Mouse (Mus musculus) colon, adult 2 months (tissue): ENCODE measurements around the gene BC017158. TPM values are rescaled to one million over a fixed set of nuclear protein-coding genes. Genes with fewer than 3 reads are reported as not detected.

Experiments
- polyA plus RNA-seq: library from polyadenylated mRNA; depleted of rRNA; stranded (reverse); fragments of >200 nt; gene quantifications from 2 replicates; pipeline ENCODE4 v1.2.3, GENCODE M21; 2012; rRNA removed

The BC017158 gene
- polyA plus RNA-seq: 64.8 and 70.8 TPM in 2 replicates

DNA sequence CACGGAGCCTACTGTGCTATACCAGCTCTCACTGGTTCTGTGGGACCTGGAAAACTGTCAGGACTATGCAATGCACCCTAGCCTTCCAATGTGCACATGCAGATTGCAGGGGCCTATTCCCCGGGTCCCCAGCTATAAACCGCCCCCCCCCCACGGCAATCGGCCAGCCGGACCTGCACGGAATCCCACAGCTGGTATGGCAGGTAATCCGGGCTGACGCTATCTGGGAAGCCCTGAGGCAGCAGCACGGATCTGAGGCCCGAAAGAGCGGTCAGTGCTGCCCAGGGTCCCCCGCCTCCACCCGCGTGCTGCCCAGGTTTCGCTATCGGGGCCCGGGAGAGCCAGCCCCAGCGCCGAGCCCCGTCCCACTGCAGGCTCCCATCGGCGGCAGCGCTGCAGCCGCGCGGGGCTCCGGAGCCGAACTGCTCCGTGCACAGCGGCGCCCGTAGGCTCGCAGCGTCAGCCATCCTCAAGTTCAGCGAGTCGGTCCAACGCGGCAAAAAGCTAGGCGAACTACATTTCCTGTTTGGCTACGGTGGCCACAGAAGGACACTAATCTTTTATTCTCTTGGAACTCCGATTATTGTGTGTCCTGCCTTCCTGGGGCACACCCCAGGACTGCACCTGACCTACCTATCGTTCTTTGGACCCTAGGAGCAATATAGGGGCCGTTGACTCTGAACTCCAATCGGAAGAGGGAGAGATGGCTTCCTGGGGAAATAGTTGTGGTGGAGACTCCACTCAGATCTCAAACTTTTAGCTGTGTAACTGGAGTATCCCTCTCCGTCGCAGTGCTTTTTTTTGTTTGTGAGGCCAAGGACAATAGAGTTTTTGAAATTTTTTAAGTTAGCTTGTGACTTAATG is at the start of gene BC017158:
BC017158 (minus strand) TSS at position 554 of the 864 bp plus-strand sequence.

DNA sequence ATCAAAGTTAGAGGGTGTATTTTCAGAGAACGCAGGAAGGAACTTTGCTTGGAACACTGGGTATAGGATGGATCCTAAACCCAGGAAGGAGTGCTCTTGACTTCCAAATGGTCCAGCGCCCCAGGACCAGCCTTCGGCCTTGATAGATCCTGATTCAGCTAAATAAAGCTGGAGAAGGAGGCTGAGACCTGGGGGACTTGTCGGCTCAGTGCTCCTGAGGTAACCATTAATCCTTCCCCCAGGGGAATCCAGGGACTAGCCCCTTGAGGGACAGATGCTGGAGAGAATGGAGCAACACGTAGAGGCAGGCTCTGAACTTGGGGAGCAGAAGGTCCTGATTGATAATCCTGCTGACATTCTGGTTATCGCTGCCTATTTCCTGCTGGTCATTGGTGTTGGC is 32.6 kb downstream of the BC017158 start, which contains the start of gene Slc5a2:
Slc5a2 (plus strand) TSS at position 247 of the 400 bp plus-strand sequence.

DNA sequence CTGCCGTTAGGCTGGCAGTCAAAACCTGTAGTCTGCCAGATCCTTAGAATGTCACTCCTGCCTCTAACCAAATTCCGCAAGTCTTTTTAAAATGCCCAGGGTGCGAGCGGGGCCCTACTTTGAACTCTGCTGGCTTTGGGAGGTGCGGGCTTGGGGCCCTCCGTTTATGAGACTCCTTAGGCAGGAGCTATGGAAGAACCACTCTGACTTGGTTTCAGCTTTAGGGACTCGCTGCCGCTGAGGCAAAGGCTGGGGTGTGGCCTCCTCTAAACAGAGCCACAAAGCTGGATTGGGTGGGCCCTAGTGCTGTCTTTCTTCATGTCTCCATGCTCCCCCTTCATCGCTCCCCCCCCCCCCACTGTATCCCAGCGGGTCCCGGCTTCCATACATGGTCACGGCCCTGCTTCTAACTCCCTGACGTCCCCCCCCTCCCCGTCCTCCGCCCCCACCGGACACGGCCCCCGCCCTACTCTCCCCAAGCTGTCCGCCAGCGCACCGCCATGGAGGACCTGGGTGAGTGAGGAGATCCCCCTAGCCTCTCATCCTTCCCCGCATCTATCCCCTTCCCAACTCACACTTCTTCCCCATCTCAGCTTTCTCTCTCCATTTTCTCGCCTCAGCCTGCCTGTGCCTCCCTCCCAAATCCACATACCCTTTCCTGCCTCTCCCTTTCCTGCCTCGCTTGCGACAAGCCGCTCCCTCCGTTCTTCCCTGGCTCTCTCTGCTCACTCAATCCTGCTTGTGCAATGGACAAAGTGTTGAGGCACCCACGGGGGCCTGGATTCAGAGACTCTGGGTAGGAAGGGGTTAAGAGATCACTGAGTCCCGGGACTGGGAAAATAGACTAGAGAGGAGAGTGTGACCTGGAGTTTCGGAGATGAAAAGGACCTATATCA is 51.2 kb downstream of the BC017158 start, which contains the start of gene Tgfb1i1:
Tgfb1i1 (plus strand) TSS at position 317 of the 896 bp plus-strand sequence.

DNA sequence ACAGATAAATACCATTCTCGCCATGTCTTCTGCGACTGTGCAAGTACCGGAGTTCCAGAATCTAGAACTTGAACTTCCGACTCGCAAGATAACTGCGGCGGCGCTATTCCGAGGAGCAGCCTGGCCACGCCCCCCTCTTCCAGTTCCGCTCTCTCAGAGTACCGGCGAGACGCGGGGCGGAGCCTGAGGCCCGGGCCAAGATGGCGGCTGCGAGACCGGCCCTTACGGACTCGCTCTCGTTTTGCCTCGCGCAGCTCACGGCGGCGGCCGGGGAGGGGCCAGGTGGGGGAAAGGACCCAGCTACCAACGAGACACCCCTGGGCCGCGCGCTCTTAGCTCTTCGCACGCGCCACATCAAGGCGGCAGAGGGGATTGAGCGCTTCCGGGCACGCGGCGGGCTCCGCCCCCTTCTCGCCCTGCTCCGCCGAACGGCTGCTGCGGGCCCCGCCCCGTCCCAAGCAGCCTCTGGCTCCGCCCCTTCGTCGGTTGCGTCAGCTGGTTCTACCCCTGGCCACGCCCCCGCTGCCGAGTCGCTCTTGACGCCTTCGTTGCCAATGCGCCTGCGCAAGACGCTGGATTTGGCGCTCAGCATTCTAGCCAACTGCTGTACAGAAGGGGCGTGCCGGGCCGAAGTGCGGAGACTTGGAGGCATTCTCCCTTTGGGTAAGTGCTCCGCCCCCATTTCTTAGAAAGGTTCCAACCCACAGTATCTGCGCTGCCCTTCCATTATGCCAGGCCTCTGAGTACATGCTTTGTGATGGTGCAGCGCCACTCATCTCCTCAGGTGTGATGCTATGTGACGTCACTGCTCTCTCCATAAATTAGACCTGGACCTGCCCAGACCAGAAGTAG is 59.8 kb downstream of the BC017158 start, which contains the start of gene 9130023H24Rik:
9130023H24Rik (minus strand) TSS at position 105 of the 852 bp plus-strand sequence.

DNA sequence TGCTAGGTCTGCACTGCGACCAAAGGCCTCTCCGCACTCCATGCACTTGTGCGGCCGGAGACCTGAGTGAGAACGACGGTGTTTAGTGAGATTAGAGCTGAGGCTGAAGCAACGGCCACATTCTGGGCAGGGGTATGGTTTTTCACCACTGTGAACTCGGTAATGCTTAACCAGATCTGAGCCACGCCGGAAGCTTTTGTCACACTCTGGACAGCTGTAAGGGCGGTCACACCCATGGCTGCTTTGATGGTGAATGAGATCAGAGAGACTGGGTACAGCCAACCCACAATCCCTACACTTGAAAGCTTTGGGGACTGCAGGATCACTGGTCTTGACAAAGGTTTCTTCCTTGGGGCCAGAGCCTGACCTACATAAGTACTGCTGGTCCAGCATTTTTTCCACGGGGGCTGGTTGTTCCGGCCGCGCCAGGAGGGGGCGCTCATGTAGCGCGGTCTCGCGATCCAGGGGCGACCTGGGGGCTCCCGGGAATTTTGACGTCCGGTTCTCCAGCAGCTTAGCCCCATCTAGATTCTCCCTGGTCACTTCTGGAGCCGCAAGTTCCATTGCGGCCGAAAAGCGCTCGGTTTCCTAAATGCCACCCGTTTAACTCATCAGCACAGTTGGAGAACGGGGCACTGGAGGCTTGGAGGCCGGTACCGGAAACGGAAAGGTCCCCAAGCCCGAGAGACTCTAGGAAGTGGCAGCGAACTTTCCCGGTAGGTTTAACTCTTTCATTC is 60.9 kb downstream of the BC017158 start, which contains the start of gene Armc5:
Armc5 (plus strand) TSS at position 487 of the 737 bp plus-strand sequence.

Other genes starting within 250 kb of the BC017158 start
- gene Itgam, start 235.5 kb downstream of the BC017158 start, polyA plus RNA-seq: 4.3 and 4.7 TPM in 2 replicates
- 0.10 TPM in 1 of 2 replicates, not detected in the other for gene Gm49368, start 235.5 kb downstream of the BC017158 start, polyA plus RNA-seq
- gene Itgax, start 168.6 kb downstream of the BC017158 start, polyA plus RNA-seq: 3.5 and 3.6 TPM in 2 replicates
- gene Itgad, start 143.8 kb downstream of the BC017158 start, polyA plus RNA-seq: 0.09 and 0.17 TPM in 2 replicates
- 0.26 and 1.3 TPM in 2 replicates for gene Cox6a2, start 91.8 kb downstream of the BC017158 start, polyA plus RNA-seq
- 39.7 and 47.0 TPM in 2 replicates for gene Armc5, start 60.8 kb downstream of the BC017158 start, polyA plus RNA-seq
- 1.8 and 2.3 TPM in 2 replicates for gene 9130023H24Rik, start 60.1 kb downstream of the BC017158 start, polyA plus RNA-seq
- gene Tgfb1i1, start 51.4 kb downstream of the BC017158 start, polyA plus RNA-seq: 111 and 118 TPM in 2 replicates
- not detected in 2 replicates for gene Slc5a2, start 32.5 kb downstream of the BC017158 start, polyA plus RNA-seq
- 18.0 and 19.7 TPM in 2 replicates for gene Rgs10, start 120.6 kb upstream of the BC017158 start, polyA plus RNA-seq
- gene Tial1, start 163.5 kb upstream of the BC017158 start, polyA plus RNA-seq: 13.0 and 18.5 TPM in 2 replicates
- gene Bag3, start 225.4 kb upstream of the BC017158 start, polyA plus RNA-seq: 54.7 and 56.9 TPM in 2 replicates